Mouse (Mus musculus): ENCODE data around the gene Lrguk. TPM values are rescaled to one million over a fixed set of nuclear protein-coding genes. Genes with fewer than 3 reads are reported as not detected.

The Lrguk gene
- polyA plus RNA-seq, 2 experiments = 0.29 to 0.43 TPM

DNA sequence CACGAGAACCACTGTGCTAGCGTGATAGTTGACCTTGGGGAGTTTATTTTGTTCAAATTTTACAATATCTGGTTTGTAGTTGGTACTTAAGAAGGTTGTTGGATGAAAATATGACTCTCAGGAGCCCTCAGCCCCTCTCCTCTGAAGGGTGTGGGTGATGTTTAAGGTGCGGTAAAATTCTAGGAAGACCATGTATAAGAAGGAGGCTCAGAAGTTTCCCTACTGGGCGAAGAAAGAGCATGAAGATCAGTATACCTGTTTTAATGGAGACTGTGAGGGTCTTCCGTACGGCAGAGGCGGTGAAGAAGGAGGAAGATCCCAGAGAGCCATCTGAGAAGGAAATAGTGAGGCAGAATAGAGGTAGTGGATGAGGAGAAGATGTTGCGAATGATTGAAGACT is 38.0 kb downstream of the Lrguk start:
- Histone ChIP-seq H3K4me3 (replicated peaks; ENCODE audit: low read length) (no peak overlapping the region), H3K36me3 (ENCODE audit: control insufficient read depth, insufficient read depth, low read length) (no peaks in the 10 kb centered on the region), H3K9me3 (ENCODE audit: control insufficient read depth, low read length) (no peaks in the 10 kb centered on the region), H3K27ac (replicated peaks; ENCODE audit: low read depth, low read length) (no peak overlapping the region), H3K4me1 (ENCODE audit: control insufficient read depth, insufficient read depth, low read length) (0 out of 2 replicates have a peak, but pooled peaks cover 3% of the 10 kb centered on the region), H3K9ac (ENCODE audit: low read depth, low read length, severe bottlenecking) (no peak overlapping the region), H3K4me2 (replicated peaks; ENCODE audit: low read depth, low read length, severe bottlenecking) (no peak overlapping the region), H3K27me3 (ENCODE audit: control insufficient read depth, insufficient read depth, low read length) (no peaks in the 10 kb centered on the region)
- 92% methylated on average over 8 of the region's 8 CpGs for WGBS
- no peak for DNase-seq (ENCODE audit: low spot score)
- TF ChIP-seq POLR2A (IDR thresholded peaks at IDR 0.05; ENCODE audit: borderline replicate concordance, extremely low read depth, insufficient read depth, insufficient read length) = no peak
- no peak for ATAC-seq (ENCODE audit: low FRiP score, low read depth)

DNA sequence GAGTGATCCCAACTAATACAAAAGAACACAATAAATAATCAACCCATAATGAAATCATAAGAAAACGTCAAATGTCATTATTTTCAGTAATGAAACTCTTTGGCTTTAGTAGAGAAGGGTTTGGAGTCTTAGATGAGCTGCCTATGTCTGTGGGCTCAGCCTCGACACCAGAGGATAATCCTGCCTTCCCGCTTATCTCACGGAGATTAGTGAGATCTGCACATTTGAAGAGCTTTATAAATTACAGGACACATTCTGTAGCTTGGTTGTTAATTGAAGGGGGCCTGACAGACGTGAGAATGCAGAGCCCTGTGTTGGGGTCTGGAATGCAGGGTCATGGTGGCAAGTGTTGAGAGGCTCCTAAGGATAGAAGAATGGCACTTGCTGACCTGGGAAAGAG is 42.7 kb downstream of the Lrguk start:
- 60% methylated on average over 5 of the region's 5 CpGs for WGBS
- ATAC-seq (ENCODE audit: low FRiP score, low read depth) = no peak

DNA sequence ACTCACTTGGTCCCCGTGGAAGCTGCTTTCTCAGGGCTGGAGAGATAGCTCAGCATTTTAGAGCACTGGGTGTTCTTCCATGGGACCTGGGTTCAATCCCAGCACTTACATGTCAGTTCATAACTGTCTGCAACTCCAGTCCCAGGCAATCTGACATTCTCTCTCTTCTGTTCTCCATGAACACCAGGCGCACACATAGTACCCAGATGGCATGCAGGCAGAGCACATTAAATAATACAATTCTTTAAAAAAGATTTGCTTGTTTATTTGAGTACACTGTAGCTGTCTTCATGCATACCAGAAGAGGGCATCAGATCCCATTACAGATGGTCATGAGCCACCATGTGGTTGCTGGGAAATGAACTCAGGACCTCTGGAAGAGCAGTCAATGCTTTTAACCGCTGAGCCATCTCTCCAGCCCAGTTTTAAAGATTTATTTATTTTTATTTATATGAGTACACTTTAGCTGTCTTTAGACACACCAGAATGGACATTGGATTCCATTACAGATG is 44.7 kb downstream of the Lrguk start:
- DNase-seq (ENCODE audit: low spot score) (no peak), ATAC-seq (ENCODE audit: low FRiP score, low read depth) (no peak)
- Histone ChIP-seq H3K9me3 (ENCODE audit: control insufficient read depth, low read length) (no peaks in the 10 kb centered on the region), H3K9ac (ENCODE audit: low read depth, low read length, severe bottlenecking) (no peak overlapping the region), H3K4me3 (replicated peaks; ENCODE audit: low read length) (no peak overlapping the region), H3K36me3 (ENCODE audit: control insufficient read depth, insufficient read depth, low read length) (no peaks in the 10 kb centered on the region), H3K27me3 (ENCODE audit: control insufficient read depth, insufficient read depth, low read length) (no peaks in the 10 kb centered on the region), H3K27ac (replicated peaks; ENCODE audit: low read depth, low read length) (no peak overlapping the region), H3K4me1 (ENCODE audit: control insufficient read depth, insufficient read depth, low read length) (0 out of 2 replicates have a peak, but pooled peaks cover 7% of the 10 kb centered on the region), H3K4me2 (replicated peaks; ENCODE audit: low read depth, low read length, severe bottlenecking) (no peak overlapping the region)
- no peak for TF ChIP-seq POLR2A (IDR thresholded peaks at IDR 0.05; ENCODE audit: borderline replicate concordance, extremely low read depth, insufficient read depth, insufficient read length)
- 83% methylated on average over 3 of the region's 3 CpGs for WGBS

More for the DNA sequence above, 42.7 kb downstream of the Lrguk start:
- Histone ChIP-seq H3K9me3 (ENCODE audit: control insufficient read depth, low read length) (no peaks in the 10 kb centered on the region), H3K27ac (replicated peaks; ENCODE audit: low read depth, low read length) (no peak overlapping the region), H3K9ac (ENCODE audit: low read depth, low read length, severe bottlenecking) (no peak overlapping the region), H3K36me3 (ENCODE audit: control insufficient read depth, insufficient read depth, low read length) (no peaks in the 10 kb centered on the region), H3K4me2 (replicated peaks; ENCODE audit: low read depth, low read length, severe bottlenecking) (no peak overlapping the region), H3K4me3 (replicated peaks; ENCODE audit: low read length) (no peak overlapping the region), H3K27me3 (ENCODE audit: control insufficient read depth, insufficient read depth, low read length) (no peaks in the 10 kb centered on the region), H3K4me1 (ENCODE audit: control insufficient read depth, insufficient read depth, low read length) (0 out of 2 replicates have a peak, but pooled peaks cover 7% of the 10 kb centered on the region)
- no peak for TF ChIP-seq POLR2A (IDR thresholded peaks at IDR 0.05; ENCODE audit: borderline replicate concordance, extremely low read depth, insufficient read depth, insufficient read length)
- no peak for DNase-seq (ENCODE audit: low spot score)

DNA sequence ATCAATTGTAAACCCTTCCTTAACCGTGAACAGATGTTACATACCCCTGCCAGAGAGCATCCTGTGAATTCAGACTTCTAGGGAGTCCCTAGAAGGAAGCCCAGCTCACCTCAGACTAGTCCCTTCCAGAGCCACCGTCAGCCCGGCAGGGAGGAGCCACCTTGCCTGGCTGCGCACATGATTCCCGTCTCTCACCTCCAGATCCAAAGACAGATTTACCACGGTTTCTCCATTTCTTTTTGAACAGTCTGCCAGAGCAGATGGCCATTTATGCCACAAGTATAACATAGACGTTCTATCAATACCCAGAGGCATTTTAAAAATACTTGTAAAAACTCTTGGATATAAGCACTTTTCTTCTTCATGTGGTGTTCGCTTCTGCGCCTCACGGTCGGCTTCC is 46.3 kb downstream of the Lrguk start:
- no peaks in the 10 kb centered on the region for H3K9me3 ChIP-seq (ENCODE audit: control insufficient read depth, low read length)
- H3K9ac ChIP-seq (ENCODE audit: low read depth, low read length, severe bottlenecking) = no peak overlapping the region
- no peak for TF ChIP-seq POLR2A (IDR thresholded peaks at IDR 0.05; ENCODE audit: borderline replicate concordance, extremely low read depth, insufficient read depth, insufficient read length)
- ATAC-seq (ENCODE audit: low FRiP score, low read depth) (no peak), DNase-seq (ENCODE audit: low spot score) (no peak)
- H3K27me3 ChIP-seq (ENCODE audit: control insufficient read depth, insufficient read depth, low read length) = no peaks in the 10 kb centered on the region
- WGBS = 36% methylated on average over 11 of the region's 11 CpGs
- H3K4me3 ChIP-seq (replicated peaks; ENCODE audit: low read length) = no peak overlapping the region
- H3K27ac ChIP-seq (replicated peaks; ENCODE audit: low read depth, low read length) = no peak overlapping the region
- 0 out of 2 replicates have a peak, but pooled peaks cover 7% of the 10 kb centered on the region for H3K4me1 ChIP-seq (ENCODE audit: control insufficient read depth, insufficient read depth, low read length)
- H3K4me2 ChIP-seq (replicated peaks; ENCODE audit: low read depth, low read length, severe bottlenecking) = no peak overlapping the region
- H3K36me3 ChIP-seq (ENCODE audit: control insufficient read depth, insufficient read depth, low read length) = no peaks in the 10 kb centered on the region

DNA sequence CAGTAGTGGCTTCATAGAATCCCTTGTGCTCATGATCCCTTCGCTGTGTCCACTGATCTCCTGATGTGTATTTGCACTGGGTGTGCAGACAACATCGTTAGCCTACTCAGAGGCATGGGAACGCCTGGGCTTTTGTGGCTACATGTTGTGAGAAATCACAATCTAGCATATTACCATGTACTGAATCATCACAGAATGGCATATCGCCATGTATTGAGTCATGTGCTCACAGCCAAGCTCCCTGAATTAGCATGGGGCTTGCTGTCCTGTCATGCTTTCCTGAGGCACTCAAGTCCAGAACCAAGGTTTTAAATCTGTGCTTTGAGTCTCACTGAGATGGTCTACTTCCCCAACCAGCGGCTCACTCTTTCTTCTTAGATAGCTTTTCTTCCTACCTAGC is 54.2 kb downstream of the Lrguk start:
- Histone ChIP-seq H3K36me3 (ENCODE audit: control insufficient read depth, insufficient read depth, low read length) (no peaks in the 10 kb centered on the region), H3K27me3 (ENCODE audit: control insufficient read depth, insufficient read depth, low read length) (no peaks in the 10 kb centered on the region), H3K4me2 (replicated peaks; ENCODE audit: low read depth, low read length, severe bottlenecking) (no peak overlapping the region), H3K27ac (replicated peaks; ENCODE audit: low read depth, low read length) (no peak overlapping the region), H3K4me1 (ENCODE audit: control insufficient read depth, insufficient read depth, low read length) (no peaks in the 10 kb centered on the region), H3K9me3 (ENCODE audit: control insufficient read depth, low read length) (no peaks in the 10 kb centered on the region), H3K9ac (ENCODE audit: low read depth, low read length, severe bottlenecking) (no peak overlapping the region), H3K4me3 (replicated peaks; ENCODE audit: low read length) (no peak overlapping the region)
- no peak for ATAC-seq (ENCODE audit: low FRiP score, low read depth)
- 88% methylated on average over 5 of the region's 5 CpGs for WGBS
- DNase-seq (ENCODE audit: low spot score) = no peak
- no peak for TF ChIP-seq POLR2A (IDR thresholded peaks at IDR 0.05; ENCODE audit: borderline replicate concordance, extremely low read depth, insufficient read depth, insufficient read length)

DNA sequence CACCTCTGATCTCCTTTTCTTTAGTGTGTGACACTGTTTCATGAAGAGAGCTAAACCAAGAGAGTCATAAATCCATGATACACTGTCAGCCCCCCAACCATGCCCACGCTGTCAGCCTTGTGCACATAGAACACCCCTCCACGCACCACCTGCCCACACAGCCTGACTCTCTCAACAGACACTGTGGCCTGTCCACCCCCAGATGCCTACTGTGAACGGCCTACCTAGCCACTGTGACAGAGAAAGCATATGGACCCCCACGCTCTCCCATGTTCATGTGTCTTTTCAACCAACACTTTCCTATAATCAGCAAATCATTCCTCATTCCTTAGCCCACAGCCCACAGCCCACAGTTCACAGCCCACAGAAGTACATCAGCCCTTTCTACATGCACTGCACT is 58.5 kb downstream of the Lrguk start:
- TF ChIP-seq POLR2A (IDR thresholded peaks at IDR 0.05; ENCODE audit: borderline replicate concordance, extremely low read depth, insufficient read depth, insufficient read length) = no peak
- 88% methylated on average over 4 of the region's 4 CpGs for WGBS
- Histone ChIP-seq H3K4me3 (replicated peaks; ENCODE audit: low read length) (no peak overlapping the region), H3K4me2 (replicated peaks; ENCODE audit: low read depth, low read length, severe bottlenecking) (no peak overlapping the region), H3K27ac (replicated peaks; ENCODE audit: low read depth, low read length) (no peak overlapping the region), H3K9ac (ENCODE audit: low read depth, low read length, severe bottlenecking) (no peak overlapping the region), H3K36me3 (ENCODE audit: control insufficient read depth, insufficient read depth, low read length) (no peaks in the 10 kb centered on the region), H3K27me3 (ENCODE audit: control insufficient read depth, insufficient read depth, low read length) (no peaks in the 10 kb centered on the region), H3K4me1 (ENCODE audit: control insufficient read depth, insufficient read depth, low read length) (no peaks in the 10 kb centered on the region), H3K9me3 (ENCODE audit: control insufficient read depth, low read length) (no peaks in the 10 kb centered on the region)
- ATAC-seq (ENCODE audit: low FRiP score, low read depth) = no peak
- DNase-seq (ENCODE audit: low spot score) = no peak

Data from limb, embryonic 14.5 days (tissue).